Mouse (Mus musculus) intestine, embryonic 16.5 days (tissue): Measurements from ENCODE around the gene Irak3. TPM values are rescaled to one million over a fixed set of nuclear protein-coding genes. Genes with fewer than 3 reads are reported as not detected.
"Not testable (repeated sequence)": the region's sequence is repeated elsewhere in the genome, so short reads cannot be mapped to it uniquely, and the experiment has no call there.

Experiments
- ATAC-seq: fragments of 200-750 bp; cut with Nextera tagmentation; 2 replicates; pipeline ENCODE4 v1.8.0; 2017; ENCODE audit warnings: moderate TSS enrichment, moderate library complexity
- H3K27ac ChIP-seq: fragments of 300-500 bp; sonication (generic); 2 replicates; pipeline ENCODE4 v1.5.1; 2014; ENCODE audit warnings: mild to moderate bottlenecking, low read length
- H3K27me3 ChIP-seq: fragments of 300-500 bp; sonication (generic); replicated peaks from 2 replicates; pipeline ENCODE4 v1.6.1; 2014; ENCODE audit warnings: low read length, control low read depth, mixed read lengths; ENCODE audit not compliant: control insufficient read depth, insufficient read depth
- H3K36me3 ChIP-seq: fragments of 300-500 bp; sonication (generic); 2 replicates; pipeline ENCODE4 v1.6.1; 2014; ENCODE audit warnings: low read length, control low read depth; ENCODE audit not compliant: control insufficient read depth, insufficient read depth
- H3K4me1 ChIP-seq: fragments of 300-500 bp; sonication (generic); 2 replicates; pipeline ENCODE4 v1.6.1; 2014; ENCODE audit warnings: low read length, control low read depth, mixed read lengths; ENCODE audit not compliant: control insufficient read depth, insufficient read depth
- H3K4me2 ChIP-seq: fragments of 300-500 bp; sonication (generic); 2 replicates; pipeline ENCODE4 v1.6.1; 2014; ENCODE audit warnings: low read depth, low read length, control low read depth
- H3K4me3 ChIP-seq: fragments of 300-500 bp; sonication (generic); 2 replicates; pipeline ENCODE4 v1.5.1; 2014; ENCODE audit warnings: mild to moderate bottlenecking, low read length
- H3K9ac ChIP-seq: fragments of 300-500 bp; sonication (generic); 2 replicates; pipeline ENCODE4 v1.6.1; 2014; ENCODE audit warnings: low read depth, low read length
- H3K9me3 ChIP-seq: fragments of 300-500 bp; sonication (generic); 2 replicates; pipeline ENCODE4 v1.6.1; 2016; ENCODE audit warnings: low read length, control low read depth; ENCODE audit not compliant: control insufficient read depth
- WGBS: fragments of 180-500 bp; shearing (Covaris S2); extraction: QIAGEN DNeasy Blood & Tissue Kit; methylation state at CpG from one replicate; pipeline ENCODE4 v1.1.7; 2014; 5-methylcytosine and 5-hydroxymethylcytosine counted together
- polyA plus RNA-seq: library from polyadenylated mRNA; unstranded; fragments of >200 nt; fragmentation: Nextera tagmentation; extraction: Ambion mirVana; gene quantifications from 2 replicates; pipeline ENCODE4 v1.2.1, GENCODE M21; 2015

Gene Irak3
- polyA plus RNA-seq, 1 experiment from 2014 or later = 1.1 TPM

DNA sequence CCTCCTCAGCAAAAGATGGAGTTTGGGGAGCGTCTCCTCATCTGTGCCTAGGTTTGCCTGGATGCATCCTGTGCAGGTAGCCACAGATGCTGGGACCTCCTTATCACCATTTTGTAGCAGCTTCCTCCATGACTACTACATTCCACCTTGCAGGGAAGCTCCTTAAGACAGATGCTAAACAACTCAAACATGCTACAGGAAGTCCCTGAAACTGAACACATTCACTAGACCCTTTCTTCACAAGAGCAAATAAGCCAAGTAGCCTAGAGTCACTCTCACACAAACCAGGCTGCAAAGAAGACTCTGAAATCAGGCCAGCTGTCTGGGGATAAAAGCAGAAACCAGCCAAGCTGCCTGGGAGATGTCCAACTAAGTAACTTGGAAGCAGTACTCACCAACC lies 86.7 kb downstream of the Irak3 start:
- no peak overlapping the region for H3K4me3 ChIP-seq
- no peak for ATAC-seq
- WGBS = 93% methylated on average over 1 of the region's 1 CpGs
- no peaks in the 10 kb centered on the region for H3K4me1 ChIP-seq
- H3K4me2 ChIP-seq = no peak overlapping the region
- no peaks in the 10 kb centered on the region for H3K36me3 ChIP-seq
- no peak overlapping the region for H3K9ac ChIP-seq
- H3K27ac ChIP-seq = no peak overlapping the region
- peaks cover 2% of the 10 kb centered on the region; the same call in 1 of the 2 replicates for H3K9me3 ChIP-seq
- H3K27me3 ChIP-seq = no peaks in the 10 kb centered on the region

- no peak for ATAC-seq
- Histone ChIP-seq H3K27ac (no peak overlapping the region), H3K36me3 (no peaks in the 10 kb centered on the region), H3K4me1 (no peaks in the 10 kb centered on the region), H3K9me3 (peaks cover 2% of the 10 kb centered on the region; the same call in 1 of the 2 replicates), H3K9ac (no peak overlapping the region), H3K27me3 (no peaks in the 10 kb centered on the region), H3K4me2 (no peak overlapping the region), H3K4me3 (no peak overlapping the region)
- WGBS = 49% methylated on average over 7 of the region's 7 CpGs
These were observed 87.4 kb downstream of the Irak3 start for GRCm38 (mm10) chr10:120114493-120114892.

DNA sequence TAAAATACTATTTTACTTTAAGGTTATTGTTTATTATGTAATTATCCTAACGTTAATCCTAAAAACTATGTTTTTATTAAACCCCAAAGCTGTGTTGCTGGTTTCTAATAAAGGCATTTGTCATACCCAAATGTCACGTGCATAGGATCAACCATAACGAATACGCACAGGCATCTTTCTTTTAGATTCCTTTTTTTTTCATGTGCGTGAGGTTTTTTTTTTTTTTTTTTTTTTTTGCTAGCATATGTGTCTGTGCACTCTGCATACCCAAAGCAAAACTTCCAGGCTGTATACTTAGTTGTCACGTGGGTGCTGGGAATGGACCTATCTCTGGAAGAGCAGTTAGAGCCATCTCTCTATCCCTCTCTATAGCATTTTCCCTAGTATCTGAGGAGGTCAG lies 88.0 kb downstream of the Irak3 start:
- Histone ChIP-seq H3K9ac (no peak overlapping the region), H3K27ac (no peak overlapping the region), H3K9me3 (peaks cover 2% of the 10 kb centered on the region; the same call in 1 of the 2 replicates), H3K36me3 (no peaks in the 10 kb centered on the region), H3K4me2 (no peak overlapping the region), H3K27me3 (no peaks in the 10 kb centered on the region), H3K4me3 (no peak overlapping the region), H3K4me1 (no peaks in the 10 kb centered on the region)
- no peak for ATAC-seq
- WGBS = 83% methylated on average over 6 of the region's 6 CpGs

GRCm38 (mm10) chr10:120113482-120113881 lies 88.4 kb downstream of the Irak3 start:
- H3K27ac ChIP-seq, H3K4me1 ChIP-seq, H3K27me3 ChIP-seq, H3K9me3 ChIP-seq, ATAC-seq, H3K36me3 ChIP-seq: not testable (repeated sequence)
- Histone ChIP-seq H3K4me3 (peak overlapping the region; percentile 74), H3K4me2 (peak overlapping the region; percentile 87), H3K9ac (0 out of 2 replicates have a peak overlapping the region, but pooled peaks have one; percentile 66)
- 66% methylated on average over 9 of the region's 9 CpGs for WGBS

GRCm38 (mm10) chr10:120112507-120113396 lies 89.2 kb downstream of the Irak3 start, which contains the start of gene Helb:
Gene Helb (minus strand): TSS chr10:120112987.
- Histone ChIP-seq H3K9me3 (peaks cover 2% of the 10 kb centered on the region; the same call in 1 of the 2 replicates), H3K9ac (peak within 1 kb of the TSS; percentile 79), H3K27ac (peak within 1 kb of the TSS; percentile 82), H3K4me2 (peak within 1 kb of the TSS; percentile 87), H3K4me3 (peak within 1 kb of the TSS; percentile 74), H3K27me3 (no peaks in the 10 kb centered on the region), H3K4me1 (no peaks in the 10 kb centered on the region), H3K36me3 (no peaks in the 10 kb centered on the region)
- peak; percentile 100 for ATAC-seq
- under 1% methylated on average over 55 of the region's 55 CpGs for WGBS

GRCm38 (mm10) chr10:120111691-120112319 lies 90.1 kb downstream of the Irak3 start:
- peak overlapping the region; percentile 79; the same call in 1 of the 2 replicates for H3K9ac ChIP-seq
- 75% methylated on average over 3 of the region's 3 CpGs for WGBS
- ATAC-seq = no peak

DNA sequence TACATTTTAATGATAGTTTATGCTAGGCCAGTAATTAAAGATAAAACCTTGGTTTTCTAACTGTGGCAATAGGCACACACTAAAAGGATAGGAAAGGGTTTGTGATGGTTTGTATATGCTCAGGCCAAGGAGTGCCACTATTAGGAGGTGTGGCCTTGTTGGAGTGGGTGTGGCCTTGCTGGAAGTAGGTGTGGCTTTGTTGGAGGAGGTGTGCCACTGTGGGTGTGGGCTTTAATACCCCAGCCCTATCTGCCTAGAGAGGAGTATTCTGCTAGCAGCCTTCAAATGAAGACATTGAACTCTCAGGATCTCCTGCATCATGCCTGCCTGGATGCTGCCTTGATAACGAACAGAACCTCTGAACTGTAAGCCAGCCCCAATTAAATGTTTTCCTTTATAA lies 101.1 kb downstream of the Irak3 start:
- no peaks in the 10 kb centered on the region for H3K36me3 ChIP-seq
- no peak overlapping the region for H3K4me2 ChIP-seq
- H3K27ac ChIP-seq = no peak overlapping the region
- WGBS = 83% methylated on average over 1 of the region's 1 CpGs
- no peaks in the 10 kb centered on the region for H3K4me1 ChIP-seq
- no peak for ATAC-seq
- no peaks in the 10 kb centered on the region for H3K27me3 ChIP-seq
- H3K9ac ChIP-seq = no peak overlapping the region
- H3K4me3 ChIP-seq = no peak overlapping the region
- H3K9me3 ChIP-seq = no peaks in the 10 kb centered on the region

More at GRCm38 (mm10) chr10:120111691-120112319, 90.1 kb downstream of the Irak3 start:
- Histone ChIP-seq H3K9me3 (peaks cover 2% of the 10 kb centered on the region; the same call in 1 of the 2 replicates), H3K27ac (no peak overlapping the region), H3K36me3 (no peaks in the 10 kb centered on the region), H3K4me2 (peak overlapping the region; percentile 73), H3K4me3 (peak overlapping the region; percentile 74), H3K4me1 (no peaks in the 10 kb centered on the region), H3K27me3 (no peaks in the 10 kb centered on the region)

DNA sequence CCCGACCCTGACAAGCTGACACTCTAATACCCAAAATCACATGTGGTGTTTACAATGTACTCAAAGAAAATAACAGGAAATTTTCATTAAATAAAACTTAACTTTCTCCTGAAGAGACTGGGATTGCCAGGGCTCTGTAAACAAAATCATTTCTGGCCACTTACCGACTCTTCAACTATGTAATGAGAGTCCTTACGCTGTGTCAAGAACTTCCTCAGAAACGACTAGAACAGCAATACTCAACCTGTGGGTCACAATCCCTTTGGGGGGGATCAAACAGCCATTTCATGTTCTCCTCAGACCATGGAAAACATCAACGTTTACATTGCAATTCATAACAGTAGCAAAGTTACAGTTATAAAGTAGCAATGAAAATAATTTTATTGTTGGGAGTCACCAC lies 104.4 kb downstream of the Irak3 start:
- no peak overlapping the region for H3K9ac ChIP-seq
- H3K27ac ChIP-seq = no peak overlapping the region
- 85% methylated on average over 5 of the region's 5 CpGs for WGBS
- no peaks in the 10 kb centered on the region for H3K9me3 ChIP-seq
- no peak overlapping the region for H3K4me3 ChIP-seq
- no peak for ATAC-seq
- no peaks in the 10 kb centered on the region for H3K4me1 ChIP-seq
- no peak overlapping the region for H3K4me2 ChIP-seq
- H3K36me3 ChIP-seq = no peaks in the 10 kb centered on the region
- no peaks in the 10 kb centered on the region for H3K27me3 ChIP-seq

DNA sequence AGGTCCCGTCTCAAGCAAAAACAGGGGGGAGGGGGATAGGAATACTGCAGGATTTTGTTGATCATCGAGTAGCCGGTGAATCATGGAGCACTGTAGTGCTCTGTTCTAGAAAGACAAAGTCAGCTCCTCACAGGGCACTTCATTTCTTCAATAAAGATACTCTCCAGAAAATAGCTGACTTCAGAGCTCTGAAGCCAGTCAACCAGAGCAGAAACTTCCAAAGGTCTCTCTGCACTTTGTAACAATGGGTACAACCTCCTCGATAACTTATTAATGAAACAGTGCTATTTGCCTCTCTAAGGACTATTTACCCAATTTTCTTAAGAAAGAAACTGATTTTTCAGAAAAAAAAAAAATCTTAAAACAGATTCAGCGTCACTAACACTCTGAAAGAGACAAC lies 106.2 kb downstream of the Irak3 start:
- no peaks in the 10 kb centered on the region for H3K4me1 ChIP-seq
- no peaks in the 10 kb centered on the region for H3K9me3 ChIP-seq
- no peak overlapping the region for H3K27ac ChIP-seq
- no peaks in the 10 kb centered on the region for H3K27me3 ChIP-seq
- H3K9ac ChIP-seq = no peak overlapping the region
- H3K36me3 ChIP-seq = no peaks in the 10 kb centered on the region
- H3K4me3 ChIP-seq = no peak overlapping the region
- WGBS = 93% methylated on average over 5 of the region's 5 CpGs
- no peak overlapping the region for H3K4me2 ChIP-seq
- ATAC-seq = no peak
